Mouse (Mus musculus) megakaryocyte progenitor cell, adult 5-6 weeks (primary cell): Measurements from ENCODE around the gene Adss. TPM values are rescaled to one million over a fixed set of nuclear protein-coding genes. Genes with fewer than 3 reads are reported as not detected.
A peak's percentile ranks its signal among the peaks of the same experiment; 100 is the strongest.
"Not testable (repeated sequence)": the region's sequence is repeated elsewhere in the genome, so short reads cannot be mapped to it uniquely, and the experiment has no call there.

ENCODE experiments used
- ATAC-seq: replicated peaks from 2 replicates; pipeline ENCODE4 v1.8.0; 2016; ENCODE audit warnings: mild to moderate bottlenecking, moderate TSS enrichment, inconsistent platforms; ENCODE audit not compliant: poor library complexity
- total RNA-seq, 2 experiments: library from RNA; stranded (forward) in 1 of 2; stranded (reverse) in 1 of 2; fragments of 157-497, 149-512 nt in 1 of 2; fragments of 200-1000 nt in 1 of 2; gene quantifications; 2 replicates each; pipeline versions ENCODE4 v1.2.3 to v1.2.4; 2015 to 2017

Gene Adss
- total RNA-seq (2015) (162 and 165 TPM in 2 replicates), total RNA-seq (2017) (221 and 237 TPM in 2 replicates)

DNA sequence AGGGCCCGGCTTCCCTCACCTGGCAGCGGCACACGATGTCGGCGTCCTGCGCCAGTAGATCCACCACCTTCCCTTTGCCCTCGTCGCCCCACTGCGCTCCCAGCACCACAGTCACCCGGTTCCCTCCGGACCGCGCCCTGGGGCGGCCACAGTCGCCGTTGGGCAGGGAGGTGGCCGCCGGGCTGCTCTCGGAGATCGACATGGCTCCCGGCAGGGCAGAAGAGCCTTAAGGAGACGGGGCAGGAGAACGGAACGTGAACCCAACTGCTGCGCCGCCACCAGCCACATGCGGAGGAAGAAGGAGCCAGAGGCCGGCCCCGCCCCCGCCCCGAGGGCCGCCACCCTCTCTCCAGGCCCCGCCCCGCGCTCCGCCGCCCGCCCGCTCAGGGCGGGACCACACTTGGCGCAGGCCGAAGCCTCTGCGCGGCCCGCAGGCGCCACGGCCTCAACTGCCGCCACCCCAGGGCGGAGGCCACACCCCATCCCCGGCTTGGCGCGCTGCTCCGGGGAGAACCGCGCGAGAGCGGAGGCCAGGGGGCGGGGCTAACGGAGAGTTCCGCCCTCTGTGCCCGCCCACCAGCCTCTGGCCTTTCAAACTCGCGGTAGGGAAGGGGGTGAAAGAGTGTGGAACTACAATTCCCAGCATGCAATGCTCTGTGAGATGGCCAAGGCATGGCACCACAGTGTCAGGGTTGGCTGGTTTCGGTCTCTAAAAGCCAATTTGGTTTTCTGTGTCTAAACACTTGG, at the start of gene Adss:
Adss (minus strand) TSS at position 319 of the 747 bp plus-strand sequence.
- ATAC-seq = peak; percentile 85

DNA sequence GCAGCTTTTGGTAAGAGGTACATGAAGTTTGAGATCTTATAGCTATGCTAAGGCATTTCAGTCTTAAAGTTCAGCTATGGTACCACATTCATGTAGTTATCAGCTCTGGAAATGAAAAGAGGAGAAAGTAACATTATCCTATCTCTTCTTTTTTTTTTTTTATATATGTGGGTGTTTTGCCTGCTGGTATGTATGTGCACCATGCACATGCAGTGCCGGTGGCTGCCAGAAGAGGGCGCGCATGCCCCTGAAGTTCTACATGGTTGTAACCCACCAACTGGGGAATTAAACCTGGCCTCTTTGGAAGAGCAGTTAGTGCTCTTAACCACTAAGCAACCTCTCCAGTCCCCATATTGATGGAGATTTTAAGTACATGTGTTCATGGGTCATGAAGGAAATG, 49.5 kb upstream of the Adss start:
- peak; percentile 76 for ATAC-seq

GRCm38 (mm10) chr1:177827776-177828175, 31.5 kb upstream of the Adss start:
- ATAC-seq = not testable (repeated sequence)

GRCm38 (mm10) chr1:177806772-177807171, 10.5 kb upstream of the Adss start:
- ATAC-seq = peak; percentile 92

DNA sequence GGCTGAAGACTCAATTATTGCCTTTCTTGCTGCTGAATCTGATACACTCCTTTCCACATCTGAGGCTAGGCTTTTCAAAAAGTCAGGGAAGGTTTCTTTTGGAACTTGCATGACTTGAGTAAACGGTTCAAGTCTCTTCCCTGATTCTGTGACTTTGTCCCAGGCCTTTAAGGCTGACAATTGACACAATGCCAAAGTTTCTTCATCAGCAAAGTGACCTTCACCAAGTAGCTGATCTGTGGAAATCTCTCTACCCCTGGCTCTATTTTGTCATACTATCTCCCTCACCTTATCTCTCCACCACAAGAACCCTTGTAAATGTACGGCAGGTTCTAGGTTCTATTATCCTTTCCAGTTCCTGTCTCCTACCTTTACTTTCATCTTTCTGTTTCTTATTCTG, 7.2 kb upstream of the Adss start:
- ATAC-seq = no peak

GRCm38 (mm10) chr1:177797151-177797755, 942 bp upstream of the Adss start:
- ATAC-seq = peak; percentile 15; the same call in 1 of the 2 replicates

GRCm38 (mm10) chr1:177795421-177796192, 704 bp downstream of the Adss start:
- ATAC-seq = peak; percentile 35

GRCm38 (mm10) chr1:177794866-177795265, 1.4 kb downstream of the Adss start:
- ATAC-seq = no peak

DNA sequence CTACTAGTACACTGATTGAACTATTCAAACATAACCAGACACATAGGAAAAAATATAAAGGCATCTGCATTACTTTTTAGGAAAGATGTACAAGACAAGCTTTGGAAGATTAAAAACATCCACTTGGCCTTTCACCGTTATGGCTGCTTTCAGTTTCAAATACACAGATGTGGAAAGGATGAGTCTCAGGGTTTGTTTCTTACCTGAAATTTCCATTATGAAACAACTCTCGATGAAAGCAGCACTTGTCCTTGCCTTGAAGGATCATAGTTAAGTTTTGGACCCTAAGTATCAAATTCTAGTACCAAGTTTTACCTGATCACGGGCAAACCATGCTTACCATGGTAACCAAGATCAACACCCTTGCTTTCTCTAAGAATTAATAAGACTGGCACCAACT, 3.5 kb downstream of the Adss start:
- ATAC-seq = no peak

- ATAC-seq = no peak
Observed at GRCm38 (mm10) chr1:177777397-177777796, 18.9 kb downstream of the Adss start.

DNA sequence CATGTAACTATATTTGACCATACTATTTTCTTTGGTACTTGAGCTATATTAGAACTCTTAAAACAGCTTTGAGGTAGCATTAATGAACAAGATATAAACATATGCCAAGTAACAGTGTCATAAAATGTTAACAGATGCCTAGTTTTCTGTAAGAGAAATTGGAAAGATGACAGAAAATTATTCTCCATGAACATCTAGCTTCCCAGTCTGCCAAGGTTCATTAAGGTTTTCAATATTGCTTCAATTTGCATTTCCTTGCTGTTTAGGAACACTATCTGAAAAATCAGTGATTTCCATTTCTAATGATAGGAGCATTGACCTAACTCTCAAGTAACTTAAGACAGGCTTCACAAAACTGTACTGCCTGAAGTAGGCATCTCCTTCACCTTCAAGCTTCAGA, 27.4 kb downstream of the Adss start:
- no peak for ATAC-seq

DNA sequence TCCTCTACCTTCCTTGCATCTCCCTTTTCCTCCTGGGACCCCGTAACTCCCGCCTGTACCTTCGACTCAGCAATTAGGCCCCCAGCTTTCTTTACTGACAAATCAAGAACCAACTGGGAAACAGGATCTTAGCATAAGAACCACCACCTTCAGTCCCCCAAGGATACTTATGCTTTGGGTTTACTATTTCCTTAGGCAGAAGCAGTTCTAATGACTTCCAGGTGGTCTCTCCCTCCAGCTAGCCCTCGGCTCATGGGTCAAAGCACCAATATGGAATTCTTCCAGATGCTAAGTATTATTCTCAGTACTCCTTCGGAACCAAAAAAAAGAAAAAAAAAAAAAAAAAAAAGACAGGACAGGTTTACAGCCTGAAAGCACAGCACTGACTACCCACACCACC, 39.1 kb downstream of the Adss start:
- no peak for ATAC-seq

GRCm38 (mm10) chr1:177753496-177753895, 42.8 kb downstream of the Adss start:
- ATAC-seq = no peak

DNA sequence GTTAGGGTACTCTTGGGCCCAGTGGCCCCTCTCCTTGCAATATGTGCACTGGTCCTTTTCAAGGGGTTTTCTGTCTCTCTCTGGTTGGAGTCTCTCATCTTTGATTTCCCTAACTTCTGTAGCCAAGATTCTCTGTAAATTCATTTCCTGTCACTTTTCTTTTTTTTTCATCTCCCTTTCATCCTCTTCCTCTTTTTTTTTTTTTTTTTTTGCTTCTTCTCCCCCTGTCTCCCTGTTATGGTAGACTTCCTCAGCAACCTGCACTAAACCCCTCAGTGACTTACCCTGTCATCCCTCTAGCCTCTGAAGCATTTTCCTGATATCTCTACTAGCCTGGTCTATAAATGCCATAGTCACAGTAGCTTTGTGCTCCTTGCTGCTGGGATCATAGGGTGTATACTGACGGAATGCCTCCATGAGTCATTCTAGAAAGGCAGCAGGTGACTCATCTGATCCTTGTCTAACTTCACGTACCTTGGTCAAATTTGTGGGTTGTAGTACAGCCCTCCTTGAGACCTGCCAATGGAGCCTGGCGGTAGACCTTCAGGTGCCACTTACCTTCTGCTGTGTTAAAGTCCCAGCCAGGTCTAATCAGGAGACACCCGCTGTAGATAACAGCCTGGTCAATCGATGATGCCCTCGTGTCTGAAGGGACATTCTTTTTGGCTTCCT, 48.3 kb downstream of the Adss start:
- no peak for ATAC-seq

DNA sequence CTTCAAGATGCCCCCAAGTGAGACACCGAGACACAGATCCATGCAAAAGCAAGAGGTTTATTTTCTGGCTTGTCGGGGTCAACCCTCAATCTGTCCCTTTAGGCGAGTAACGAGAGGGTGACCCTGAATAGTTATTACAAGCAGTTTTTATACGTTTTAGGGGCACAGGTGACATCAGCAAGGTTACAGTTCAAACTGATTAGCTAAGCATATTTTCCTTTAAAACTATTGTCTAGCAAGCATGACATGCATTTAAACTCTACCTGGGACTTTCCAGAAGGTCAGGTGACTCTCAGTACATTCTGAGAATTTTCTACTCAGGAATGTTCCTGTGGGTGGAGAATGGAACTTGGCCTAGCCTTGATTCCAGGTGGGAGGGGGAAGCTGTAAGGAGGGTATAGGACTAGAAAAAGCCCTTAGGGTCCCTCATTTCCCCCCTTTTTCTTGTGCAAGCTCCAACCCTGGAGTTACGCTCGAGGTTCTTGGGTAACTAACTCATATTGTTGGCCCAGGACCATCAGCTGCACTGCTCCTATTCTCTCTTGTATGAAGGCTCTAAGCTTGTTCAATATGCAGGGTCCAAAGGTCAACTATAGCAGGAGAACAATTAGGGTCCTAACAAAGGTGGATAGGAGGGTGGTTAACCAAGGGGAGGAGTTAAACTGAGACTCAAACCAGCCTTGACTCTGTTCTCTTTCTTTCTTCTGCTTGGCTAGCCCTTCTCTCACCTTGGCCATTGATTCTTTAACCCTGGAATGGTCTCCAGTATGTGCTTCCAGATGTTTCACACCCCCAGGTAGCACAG, 51.6 kb downstream of the Adss start:
- no peak for ATAC-seq

DNA sequence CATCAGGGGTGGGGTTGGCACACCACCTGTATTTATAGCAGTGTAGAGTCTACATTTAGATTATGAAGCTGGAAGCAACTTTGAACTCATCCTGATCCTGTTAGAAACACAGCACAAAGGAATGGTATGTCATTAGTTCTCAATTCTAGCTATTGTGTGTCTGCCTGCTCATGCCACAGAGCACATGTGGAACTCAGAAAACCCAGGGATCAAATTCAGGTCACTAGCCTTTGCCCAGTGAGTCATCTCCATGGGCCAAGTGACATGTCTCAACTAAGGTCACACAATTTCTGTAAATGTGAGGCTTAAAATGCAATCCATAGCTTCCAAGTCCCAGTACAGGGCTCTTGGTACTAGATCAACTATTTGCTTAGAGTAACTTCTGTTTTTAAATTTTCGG, 54.2 kb downstream of the Adss start:
- ATAC-seq = no peak

- ATAC-seq = no peak
Observed at GRCm38 (mm10) chr1:177740707-177741106, 55.6 kb downstream of the Adss start.

DNA sequence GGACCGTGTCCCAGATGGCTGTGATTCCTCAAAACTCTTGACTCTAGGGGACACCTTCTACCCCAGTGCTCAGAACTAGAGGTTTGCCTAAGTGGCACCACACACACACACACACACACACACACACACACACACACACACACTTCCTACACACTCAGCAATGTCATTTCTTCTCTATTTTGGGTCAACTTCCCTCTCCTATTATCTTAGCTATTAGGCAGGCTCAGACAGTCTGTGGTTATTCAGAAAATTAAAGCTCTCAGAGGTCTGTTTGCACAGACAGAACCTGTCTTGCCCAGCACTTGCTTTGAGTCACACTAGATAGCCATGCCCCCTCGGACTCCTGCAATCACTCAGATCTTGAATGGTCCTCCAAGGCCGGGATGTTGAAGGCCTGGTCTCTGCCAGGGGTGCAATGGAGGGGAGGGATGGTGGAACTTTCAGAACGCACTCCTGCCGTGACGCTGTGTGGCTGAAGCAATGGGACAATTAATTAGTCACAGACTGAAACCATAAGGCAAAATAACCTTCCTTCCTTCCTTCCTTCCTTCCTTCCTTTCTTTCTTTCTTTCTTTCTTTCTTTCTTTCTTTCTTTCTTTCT, 58.7 kb downstream of the Adss start:
- ATAC-seq = peak; percentile 83

- peak; percentile 29; the same call in 1 of the 2 replicates for ATAC-seq
Observed at GRCm38 (mm10) chr1:177731973-177732372, 64.3 kb downstream of the Adss start.
